Mouse (Mus musculus): Measurements from ENCODE around the gene Cacna1i.

Cacna1i gene

GRCm38 (mm10) chr15:80410661-80411060, 123.6 kb downstream of the Cacna1i start:
- DNase-seq (ENCODE audit: low read depth), result no peak

GRCm38 (mm10) chr15:80413070-80413469, 126.0 kb downstream of the Cacna1i start:
- no peak for DNase-seq (ENCODE audit: low read depth)

- DNase-seq (ENCODE audit: low read depth), result no peak
Measured at GRCm38 (mm10) chr15:80413988-80414721, 127.1 kb downstream of the Cacna1i start.

- no peak for DNase-seq (ENCODE audit: low read depth)
Measured at GRCm38 (mm10) chr15:80415132-80415531, 128.1 kb downstream of the Cacna1i start.

GRCm38 (mm10) chr15:80417066-80417465, 130.0 kb downstream of the Cacna1i start:
- no peak for DNase-seq (ENCODE audit: low read depth)

GRCm38 (mm10) chr15:80418146-80418545, 131.1 kb downstream of the Cacna1i start:
- no peak for DNase-seq (ENCODE audit: low read depth)

- DNase-seq (ENCODE audit: low read depth), result no peak
Measured at GRCm38 (mm10) chr15:80430324-80430723, 143.3 kb downstream of the Cacna1i start.

- no peak for DNase-seq (ENCODE audit: low read depth)
Measured at GRCm38 (mm10) chr15:80436961-80437360, 149.9 kb downstream of the Cacna1i start.

- no peak for DNase-seq (ENCODE audit: low read depth)
Measured at GRCm38 (mm10) chr15:80437996-80438395, 151.0 kb downstream of the Cacna1i start.

GRCm38 (mm10) chr15:80438423-80438822, 151.4 kb downstream of the Cacna1i start:
- no peak for DNase-seq (ENCODE audit: low read depth)

GRCm38 (mm10) chr15:80440195-80440594, 153.2 kb downstream of the Cacna1i start:
- no peak for DNase-seq (ENCODE audit: low read depth)

GRCm38 (mm10) chr15:80445956-80446687, 159.1 kb downstream of the Cacna1i start:
- no peak for DNase-seq (ENCODE audit: low read depth)
